Mouse (Mus musculus): ENCODE measurements around the gene Cabin1.

Gene Cabin1

GRCm38 (mm10) chr10:75636084-75636786 lies 127.9 kb downstream of the Cabin1 start:
- DNase-seq (ENCODE audit: low spot score in 2 of 2): no peak

DNA sequence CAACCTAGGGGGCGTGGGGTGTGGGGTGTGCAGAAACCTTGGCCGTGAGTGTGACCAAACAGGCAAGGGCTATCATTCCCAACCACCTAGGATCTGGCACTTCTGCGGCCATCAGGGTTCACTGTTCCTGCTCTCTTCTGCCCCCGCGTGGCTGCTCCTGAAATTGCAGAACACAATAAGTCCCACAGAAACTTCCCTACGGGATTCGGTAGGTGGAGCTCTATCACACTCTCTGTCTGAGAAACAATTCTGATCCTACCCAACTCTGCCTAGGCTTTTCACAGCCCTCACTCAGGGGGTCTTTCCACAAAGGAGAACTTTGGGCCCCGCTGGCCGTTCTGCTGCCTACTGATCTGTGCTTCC lies 128.5 kb downstream of the Cabin1 start:
- peak; percentile 62 to 79 for DNase-seq (ENCODE audit: low spot score in 2 of 2)

GRCm38 (mm10) chr10:75635019-75635692 lies 129.0 kb downstream of the Cabin1 start:
- DNase-seq (ENCODE audit: low spot score in 2 of 2): no peak

GRCm38 (mm10) chr10:75634610-75635009 lies 129.5 kb downstream of the Cabin1 start:
- peak in 1 of 2 experiments; percentile 52 for DNase-seq (ENCODE audit: low spot score in 2 of 2)

- no peak for DNase-seq (ENCODE audit: low spot score in 2 of 2)
Measured at GRCm38 (mm10) chr10:75633576-75634139, 130.5 kb downstream of the Cabin1 start.

DNA sequence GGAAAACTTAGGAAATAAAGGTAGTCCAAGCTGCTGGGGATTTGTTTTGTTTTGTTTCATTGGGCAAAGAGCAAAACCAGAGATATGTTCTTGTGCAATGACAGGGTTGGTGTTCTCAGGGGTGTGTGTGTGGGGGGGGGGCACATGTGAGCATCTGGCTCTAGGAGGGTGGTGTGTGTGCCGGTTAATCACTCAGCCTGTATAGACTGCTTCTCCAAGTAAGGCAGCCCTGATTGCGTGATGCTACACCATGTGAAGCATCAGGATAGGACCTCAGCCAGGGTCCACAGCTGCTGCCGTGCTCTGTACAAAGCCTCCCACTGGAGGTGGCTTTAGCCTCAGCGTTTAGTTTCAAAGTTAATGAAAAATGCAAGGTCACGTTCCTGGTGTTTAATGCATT lies 131.1 kb downstream of the Cabin1 start:
- peak; percentile 26 to 54 for DNase-seq (ENCODE audit: low spot score in 2 of 2)

- DNase-seq (ENCODE audit: low spot score in 2 of 2): peak; percentile 57 to 62
Measured at GRCm38 (mm10) chr10:75632633-75633032, 131.5 kb downstream of the Cabin1 start.

DNA sequence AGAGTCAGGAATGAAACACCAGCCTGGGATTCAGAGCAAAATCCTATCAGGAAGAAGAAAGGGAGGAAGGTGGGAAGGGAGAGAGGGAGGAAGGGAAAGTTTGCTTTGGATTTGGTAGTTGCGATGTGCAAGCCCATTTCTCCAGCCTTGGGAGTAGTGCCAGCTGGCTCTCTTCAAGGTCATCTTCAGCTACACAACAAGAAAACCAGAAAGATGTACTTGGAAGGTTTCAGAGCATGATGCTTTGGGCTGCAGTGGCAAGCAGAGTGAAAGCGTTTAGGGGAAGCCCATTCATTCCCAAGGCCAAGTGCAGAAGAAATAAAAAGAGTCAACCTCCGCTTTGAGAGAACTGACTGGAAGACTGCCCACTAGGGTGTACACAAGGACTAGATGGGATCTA lies 136.7 kb downstream of the Cabin1 start:
- DNase-seq (ENCODE audit: low spot score in 2 of 2): peak in 1 of 2 experiments; percentile 63

DNA sequence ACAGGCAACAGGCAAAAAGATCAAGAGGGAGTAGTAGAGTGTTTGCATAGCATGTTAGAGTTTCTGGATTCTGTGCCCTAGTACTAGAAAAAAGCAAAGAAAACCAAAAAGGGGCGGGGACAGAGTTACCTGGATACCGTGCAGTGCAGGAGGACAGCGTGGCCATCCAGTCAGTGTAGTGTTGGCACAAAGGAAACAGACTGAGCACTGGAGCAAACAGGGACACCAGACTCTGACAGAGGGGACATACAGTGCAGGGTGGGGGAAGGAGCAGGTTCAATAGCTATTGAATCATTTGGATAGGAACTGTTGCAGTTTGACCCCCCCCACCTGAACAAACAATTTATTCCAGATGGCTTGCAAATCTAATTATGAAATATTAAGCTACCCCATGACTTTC lies 137.2 kb downstream of the Cabin1 start:
- DNase-seq (ENCODE audit: low spot score in 2 of 2): no peak

DNA sequence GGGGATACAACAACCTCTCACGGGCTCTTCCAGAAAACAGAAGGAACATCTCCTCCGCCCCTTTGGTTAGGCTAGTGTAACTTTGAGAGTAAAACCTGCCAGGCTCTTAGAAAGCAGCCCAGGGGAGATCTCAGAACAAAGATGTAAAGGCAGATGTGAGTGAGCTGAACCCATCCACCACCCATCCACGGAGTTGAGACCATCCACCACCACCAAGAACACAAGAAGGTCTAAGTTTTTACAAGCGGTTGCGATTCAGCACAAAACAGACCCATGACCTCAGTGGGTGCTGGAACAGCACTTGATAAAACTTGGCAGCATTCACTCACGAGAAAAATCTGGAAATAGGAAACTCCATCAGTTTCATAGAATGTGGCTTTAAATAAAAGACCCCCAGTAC lies 138.2 kb downstream of the Cabin1 start:
- DNase-seq (ENCODE audit: low spot score in 2 of 2): no peak

DNA sequence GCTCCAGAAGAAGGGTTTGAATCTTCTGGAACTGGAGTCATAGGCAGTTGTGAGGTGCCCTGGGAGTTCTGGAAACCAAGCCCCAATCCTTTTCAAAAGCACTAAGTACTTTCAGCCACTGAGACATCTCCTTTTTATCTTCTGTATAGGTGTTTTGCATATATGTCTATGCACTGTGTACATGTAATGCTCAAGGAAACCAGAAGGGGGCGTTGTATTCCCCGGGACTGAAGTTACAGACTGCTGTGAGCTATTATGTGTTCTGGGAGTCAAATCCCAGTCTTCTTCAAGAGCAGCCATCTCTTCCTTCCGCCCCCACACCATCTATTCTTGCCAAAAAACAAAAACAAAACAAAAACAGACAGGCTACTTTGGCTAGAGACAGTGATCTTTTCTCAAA lies 143.3 kb downstream of the Cabin1 start:
- DNase-seq (ENCODE audit: low spot score in 2 of 2): no peak

- DNase-seq (ENCODE audit: low spot score in 2 of 2): no peak
Measured at GRCm38 (mm10) chr10:75616044-75616443, 148.1 kb downstream of the Cabin1 start.

- no peak for DNase-seq (ENCODE audit: low spot score in 2 of 2)
Measured at GRCm38 (mm10) chr10:75610486-75610885, 153.7 kb downstream of the Cabin1 start.

DNA sequence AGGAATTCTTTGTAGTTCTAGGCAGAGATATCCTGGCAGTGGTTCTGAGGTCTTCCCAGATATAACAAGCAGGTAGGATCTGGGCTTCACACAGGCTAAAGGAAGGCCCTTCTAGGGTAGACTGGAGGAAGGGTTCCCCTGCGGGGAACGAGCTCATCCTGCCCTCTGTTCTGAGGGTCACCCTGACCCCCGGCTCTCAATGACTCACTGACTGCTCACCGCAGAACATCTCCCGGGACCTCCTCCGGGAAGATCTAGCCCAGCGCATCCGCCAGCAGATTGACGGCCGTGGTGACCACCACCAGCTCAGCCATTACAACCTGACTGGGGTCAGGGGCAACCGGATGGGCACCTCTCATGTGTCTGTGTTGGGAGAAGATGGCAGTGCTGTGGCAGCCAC lies 155.2 kb downstream of the Cabin1 start:
- no peak for DNase-seq (ENCODE audit: low spot score in 2 of 2)

GRCm38 (mm10) chr10:75607253-75607652 lies 156.9 kb downstream of the Cabin1 start:
- DNase-seq (ENCODE audit: low spot score in 2 of 2): no peak

DNA sequence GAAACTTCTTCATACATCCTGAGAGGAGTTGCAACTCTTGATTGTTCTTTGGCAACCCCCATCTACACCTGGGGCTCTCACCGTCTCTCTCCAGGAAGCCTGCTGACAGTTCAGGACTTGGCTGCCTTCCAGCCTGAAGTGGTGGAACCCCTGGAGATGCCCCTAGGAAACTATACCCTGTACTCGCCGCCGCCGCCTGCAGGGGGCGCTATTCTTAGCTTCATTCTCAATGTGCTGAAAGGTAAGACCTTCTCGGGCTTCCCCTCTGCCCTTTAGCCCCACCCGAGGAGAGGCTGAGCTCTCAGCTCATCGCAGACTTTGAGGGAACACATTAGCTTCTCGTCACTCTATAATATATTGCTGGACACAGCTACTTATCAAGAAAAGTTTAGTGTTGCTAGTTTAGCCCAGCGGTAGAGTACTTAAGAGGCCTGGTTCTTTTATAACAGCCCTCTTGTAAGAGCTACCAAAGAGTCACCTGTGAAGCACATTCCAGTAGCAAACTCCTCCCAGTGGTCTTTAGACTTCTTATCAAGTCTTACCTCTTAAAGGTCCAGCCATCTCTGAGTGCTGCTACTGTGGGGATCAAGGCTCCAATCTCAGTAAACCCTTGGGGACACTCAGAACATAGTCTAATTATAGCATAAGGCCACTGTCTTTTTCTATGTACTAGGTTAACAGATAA lies 158.8 kb downstream of the Cabin1 start:
- DNase-seq (ENCODE audit: low spot score in 2 of 2): no peak

DNA sequence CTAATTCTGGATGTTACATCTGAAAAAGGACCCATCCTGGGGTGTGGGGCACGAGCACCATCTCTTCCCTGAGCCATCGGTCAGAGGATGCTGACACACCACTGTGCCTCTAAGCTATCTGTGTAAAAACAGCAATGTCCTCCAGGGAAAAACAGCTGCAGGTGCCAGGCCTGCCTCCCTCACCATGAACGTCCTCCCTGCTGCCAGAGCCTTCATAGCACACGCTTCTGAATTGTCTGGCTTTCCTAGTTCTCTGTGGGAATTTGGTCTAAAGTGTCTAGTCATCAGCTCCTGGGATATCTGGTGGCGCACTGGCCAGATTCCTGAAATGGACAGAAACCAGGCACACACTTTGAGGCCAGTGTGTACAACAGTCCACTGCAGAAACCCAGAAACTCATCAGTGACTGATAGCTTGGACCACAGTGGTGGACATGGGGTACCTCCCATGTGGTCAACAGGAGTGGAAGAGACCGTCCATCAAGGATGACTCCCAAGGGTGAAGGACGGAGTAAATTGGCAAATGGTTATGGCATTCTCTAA lies 163.9 kb downstream of the Cabin1 start:
- DNase-seq (ENCODE audit: low spot score in 2 of 2): no peak
